12 mouse cellular contexts compared by ENCODE assay signal in the genomic region with DNA sequence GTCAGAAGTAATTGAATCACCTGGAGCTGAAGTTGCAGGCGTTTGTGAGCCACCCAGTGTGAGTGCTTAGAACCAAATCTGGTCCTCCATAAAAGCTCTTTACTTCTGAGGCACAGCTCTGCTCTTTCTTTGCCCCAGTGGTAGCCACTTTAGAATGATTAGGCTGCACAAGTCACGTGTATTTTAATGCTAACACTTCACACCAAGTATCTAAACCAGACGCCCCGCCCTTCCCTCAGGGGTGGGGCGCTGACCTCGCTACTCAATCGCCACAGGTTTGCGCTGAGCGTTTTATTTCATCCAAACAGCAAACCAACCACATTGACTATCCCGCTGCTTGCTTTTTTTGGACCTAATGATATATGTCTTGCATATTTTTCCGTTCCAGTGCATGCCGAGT.
DNase-seq lines count a peak whose midpoint lies in the region; ATAC-seq lines count a peak whose summit lies in the region.
"Had no signal": no experiment of that assay in that cellular context is flagged by ENCODE, and none has a peak within 500 bp of the region (broad histone marks: within the 10 kb centered on the region; RNA-seq: fewer than 3 reads in every experiment).

No protein-coding gene starts in this region.

- DNase-seq in kidney, postnatal 4 days: no peak
- DNase-seq in limb, embryonic 10.5 days (ENCODE audit: low spot score): no peak
- no peak for DNase-seq in adrenal gland, postnatal 4 days (ENCODE audit: low spot score in 2 of 2)
- DNase-seq in gastrocnemius, postnatal 10 days: no peak
- DNase-seq in thymus, postnatal 36 days: no peak
- DNase-seq: forebrain, postnatal 0 days; kidney, postnatal 10 days had no signal

- 0 out of 2 replicates have a peak overlapping the region, but pooled peaks have one; percentile 6 for H3K4me3 ChIP-seq in kidney, embryonic 15.5 days (replicated peaks)
- peak overlapping the region; percentile 46 for H3K4me3 ChIP-seq in brown adipose tissue, adult 24 weeks (ENCODE audit: insufficient read depth, low read depth, low read length)
- peak overlapping the region; percentile 37 for H3K4me3 ChIP-seq in limb, embryonic 10.5 days
- H3K4me3 ChIP-seq: left cerebral cortex, adult 2 months; megakaryocyte, embryonic 14.5 days had no signal

- H3K9me3 ChIP-seq in kidney, embryonic 15.5 days (replicated peaks): no peaks in the 10 kb centered on the region
- H3K9me3 ChIP-seq in limb, embryonic 10.5 days (replicated peaks): no peaks in the 10 kb centered on the region
- H3K9me3 ChIP-seq: megakaryocyte, embryonic 14.5 days had no signal

- peak overlapping the region; percentile 34; the same call in 1 of the 2 replicates for H3K4me2 ChIP-seq in kidney, embryonic 15.5 days

- H3K36me3 ChIP-seq in kidney, embryonic 15.5 days: no peaks in the 10 kb centered on the region
- no peaks in the 10 kb centered on the region for H3K36me3 ChIP-seq in limb, embryonic 10.5 days

- no peak overlapping the region for H3K9ac ChIP-seq in kidney, embryonic 15.5 days
- H3K9ac ChIP-seq: forebrain, postnatal 0 days had no signal

- no peaks in the 10 kb centered on the region for H3K27me3 ChIP-seq in kidney, embryonic 15.5 days
- H3K27me3 ChIP-seq in limb, embryonic 10.5 days (ENCODE audit: low read depth, poor library complexity, severe bottlenecking): no peaks in the 10 kb centered on the region
- H3K27me3 ChIP-seq: megakaryocyte, embryonic 14.5 days had no signal

- ATAC-seq in kidney, embryonic 15.5 days (replicated peaks; ENCODE audit: low FRiP score): no peak
- peak; percentile 68 for ATAC-seq in megakaryocyte-erythroid progenitor cell, adult 5-6 weeks (replicated peaks; ENCODE audit: low FRiP score, low TSS enrichment, poor library complexity, severe bottlenecking)
- ATAC-seq: forebrain, postnatal 0 days had no signal

- WGBS in kidney, embryonic 15.5 days: 41% methylated on average over 12 of the region's 12 CpGs
- WGBS in limb, embryonic 10.5 days: 33% methylated on average over 12 of the region's 12 CpGs

- H3K27ac ChIP-seq in kidney, embryonic 15.5 days: no peak overlapping the region
- no peak overlapping the region for H3K27ac ChIP-seq in brown adipose tissue, adult 24 weeks (replicated peaks; ENCODE audit: low read depth, low read length)
- H3K27ac ChIP-seq in limb, embryonic 10.5 days: no peak overlapping the region
- H3K27ac ChIP-seq: left cerebral cortex, adult 2 months had no signal

- H3K4me1 ChIP-seq in kidney, embryonic 15.5 days: no peaks in the 10 kb centered on the region
- no peaks in the 10 kb centered on the region for H3K4me1 ChIP-seq in brown adipose tissue, adult 24 weeks (ENCODE audit: control insufficient read depth, insufficient read depth, insufficient read length, low read length)
- peaks cover 10% of the 10 kb centered on the region for H3K4me1 ChIP-seq in limb, embryonic 10.5 days
- H3K4me1 ChIP-seq: megakaryocyte, embryonic 14.5 days had no signal
